ENCODE assay signal across 9 mouse cellular contexts in genomic region chr3:7027845-7028244, GRCm38 (mm10).
DNase-seq lines count a peak whose midpoint lies in the region; ATAC-seq and TF ChIP-seq lines count a peak whose summit lies in the region.
"Had no signal": no experiment of that assay in that cellular context is flagged by ENCODE, and none has a peak within 500 bp of the region (broad histone marks: within the 10 kb centered on the region; RNA-seq: fewer than 3 reads in every experiment).

No protein-coding gene starts in this region.

- H3K27me3 ChIP-seq in forebrain, embryonic 13.5 days = no peaks in the 10 kb centered on the region
- no peaks in the 10 kb centered on the region for H3K27me3 ChIP-seq in kidney, embryonic 16.5 days (ENCODE audit: insufficient read depth, low read length)
- H3K27me3 ChIP-seq in liver, postnatal 0 days (ENCODE audit: insufficient read depth, low read length) = no peaks in the 10 kb centered on the region
- H3K27me3 ChIP-seq: limb, embryonic 12.5 days had no signal

- DNase-seq in kidney, adult 18-20 months = peak; percentile 12
- no peak for DNase-seq in kidney, adult 11 months
- DNase-seq in brain, embryonic 14.5 days (ENCODE audit: low read depth) = peak; percentile 91
- DNase-seq in liver, postnatal 0 days = no peak
- DNase-seq in right cerebral cortex, adult 18-20 months = peak; percentile 41
- no peak for DNase-seq in gastrocnemius, postnatal 25 days

- peak; percentile 88 for ATAC-seq in forebrain, embryonic 13.5 days
- peak; percentile 42; the same call in 1 of the 2 replicates for ATAC-seq in kidney, embryonic 16.5 days (ENCODE audit: low FRiP score, low TSS enrichment)
- ATAC-seq in liver, postnatal 0 days = no peak

- no peak for TF ChIP-seq EP300 in liver, postnatal 0 days (IDR thresholded peaks at IDR 0.05; ENCODE audit: low read depth)

- H3K27ac ChIP-seq in forebrain, embryonic 13.5 days = no peak overlapping the region
- H3K27ac ChIP-seq in kidney, embryonic 16.5 days (ENCODE audit: low read length) = no peak overlapping the region
- no peak overlapping the region for H3K27ac ChIP-seq in liver, postnatal 0 days (ENCODE audit: low read depth)
- H3K27ac ChIP-seq: limb, embryonic 12.5 days had no signal

- H3K9me3 ChIP-seq in forebrain, embryonic 13.5 days (replicated peaks) = no peaks in the 10 kb centered on the region
- no peaks in the 10 kb centered on the region for H3K9me3 ChIP-seq in kidney, embryonic 16.5 days (ENCODE audit: low read length)
- H3K9me3 ChIP-seq in liver, postnatal 0 days (ENCODE audit: low read length) = no peaks in the 10 kb centered on the region
- H3K9me3 ChIP-seq: limb, embryonic 12.5 days had no signal

- no peak for TF ChIP-seq POLR2A in brain, embryonic 14.5 days (IDR thresholded peaks at IDR 0.05; ENCODE audit: borderline replicate concordance, extremely low read depth, insufficient read depth, insufficient read length, poor library complexity, severe bottlenecking)

- peak; percentile 92 for TF ChIP-seq CTCF in brain, embryonic 14.5 days (IDR thresholded peaks at IDR 0.05; ENCODE audit: borderline replicate concordance, extremely low read depth, insufficient read depth, insufficient read length)
- TF ChIP-seq CTCF in liver, postnatal 0 days (IDR thresholded peaks at IDR 0.05; ENCODE audit: low read depth) = peak; percentile 56

- no peak overlapping the region for H3K4me3 ChIP-seq in forebrain, embryonic 13.5 days
- H3K4me3 ChIP-seq in kidney, embryonic 16.5 days (ENCODE audit: low read length) = no peak overlapping the region
- H3K4me3 ChIP-seq in liver, postnatal 0 days (ENCODE audit: low read depth, low read length) = no peak overlapping the region
- H3K4me3 ChIP-seq: limb, embryonic 12.5 days had no signal

- H3K36me3 ChIP-seq in forebrain, embryonic 13.5 days (ENCODE audit: poor library complexity, severe bottlenecking) = no peaks in the 10 kb centered on the region
- no peaks in the 10 kb centered on the region for H3K36me3 ChIP-seq in kidney, embryonic 16.5 days (ENCODE audit: insufficient read depth, low read length)
- no peaks in the 10 kb centered on the region for H3K36me3 ChIP-seq in liver, postnatal 0 days (replicated peaks; ENCODE audit: insufficient read depth, low read length)
- H3K36me3 ChIP-seq: limb, embryonic 12.5 days had no signal

- no peak overlapping the region for H3K4me2 ChIP-seq in forebrain, embryonic 13.5 days
- H3K4me2 ChIP-seq in kidney, embryonic 16.5 days (replicated peaks; ENCODE audit: low read depth, low read length) = no peak overlapping the region
- no peak overlapping the region for H3K4me2 ChIP-seq in liver, postnatal 0 days (ENCODE audit: low read depth, low read length)
- H3K4me2 ChIP-seq: limb, embryonic 12.5 days had no signal

- H3K9ac ChIP-seq in forebrain, embryonic 13.5 days = no peak overlapping the region
- no peak overlapping the region for H3K9ac ChIP-seq in kidney, embryonic 16.5 days (replicated peaks; ENCODE audit: low read length)
- no peak overlapping the region for H3K9ac ChIP-seq in liver, postnatal 0 days (replicated peaks)
- H3K9ac ChIP-seq: limb, embryonic 12.5 days had no signal

- WGBS in forebrain, embryonic 13.5 days = 23% methylated on average over 5 of the region's 5 CpGs
- 15% methylated on average over 5 of the region's 5 CpGs for WGBS in kidney, embryonic 16.5 days
- WGBS in liver, postnatal 0 days (ENCODE audit: insufficient replicate concordance) = 39% methylated on average over 5 of the region's 5 CpGs

- H3K4me1 ChIP-seq in forebrain, embryonic 13.5 days = no peaks in the 10 kb centered on the region
- no peaks in the 10 kb centered on the region for H3K4me1 ChIP-seq in kidney, embryonic 16.5 days (ENCODE audit: insufficient read depth, low read length)
- H3K4me1 ChIP-seq in liver, postnatal 0 days (ENCODE audit: insufficient read depth) = no peaks in the 10 kb centered on the region

Comparison
In these comparisons a context has a peak if more than half of its experiments do, and no peak if none do; other contexts are left out.
1. DNase-seq: peak in kidney, adult 18-20 months (single experiment), brain, embryonic 14.5 days (single experiment) and right cerebral cortex, adult 18-20 months (single experiment); none in kidney, adult 11 months (single experiment), liver, postnatal 0 days (single experiment) and gastrocnemius, postnatal 25 days (single experiment).